Mouse (Mus musculus): ENCODE results near the gene Taar7a. TPM values are rescaled to one million over a fixed set of nuclear protein-coding genes. Genes with fewer than 3 reads are reported as not detected.
A peak's percentile ranks its signal among the peaks of the same experiment; 100 is the strongest.

Taar7a gene
- polyA plus RNA-seq (2012; ENCODE audit: insufficient read depth, insufficient read length, missing spikeins) = not detected in 2 replicates

- Histone ChIP-seq H3K4me1 (ENCODE audit: control insufficient read depth, insufficient read depth, low read length) (no peaks in the 10 kb centered on the region), H3K27ac (ENCODE audit: insufficient read depth, low read depth, low read length) (no peak within 1 kb of the TSS), H3K4me3 (ENCODE audit: insufficient read depth, low read length) (no peak within 1 kb of the TSS)
- TF ChIP-seq CTCF (IDR thresholded peaks at IDR 0.05; ENCODE audit: low read depth, low read length) = no peak
Observed at GRCm38 (mm10) chr10:23993381-23993780, at the start of gene Taar7a. TSS of gene Taar7a (minus strand) at chr10:23993481.

GRCm38 (mm10) chr10:24040120-24040869, 47.0 kb upstream of the Taar7a start:
- peaks cover 4% of the 10 kb centered on the region for H3K4me1 ChIP-seq (ENCODE audit: control insufficient read depth, insufficient read depth, low read length)
- peak overlapping the region; percentile 35; the same call in 1 of the 2 replicates for H3K27ac ChIP-seq (ENCODE audit: insufficient read depth, low read depth, low read length)
- no peak for TF ChIP-seq POLR2A (IDR thresholded peaks at IDR 0.05; ENCODE audit: borderline replicate concordance, low read depth, low read length)
- TF ChIP-seq CTCF (IDR thresholded peaks at IDR 0.05; ENCODE audit: low read depth, low read length) = no peak
- no peak overlapping the region for H3K4me3 ChIP-seq (ENCODE audit: insufficient read depth, low read length)

DNA sequence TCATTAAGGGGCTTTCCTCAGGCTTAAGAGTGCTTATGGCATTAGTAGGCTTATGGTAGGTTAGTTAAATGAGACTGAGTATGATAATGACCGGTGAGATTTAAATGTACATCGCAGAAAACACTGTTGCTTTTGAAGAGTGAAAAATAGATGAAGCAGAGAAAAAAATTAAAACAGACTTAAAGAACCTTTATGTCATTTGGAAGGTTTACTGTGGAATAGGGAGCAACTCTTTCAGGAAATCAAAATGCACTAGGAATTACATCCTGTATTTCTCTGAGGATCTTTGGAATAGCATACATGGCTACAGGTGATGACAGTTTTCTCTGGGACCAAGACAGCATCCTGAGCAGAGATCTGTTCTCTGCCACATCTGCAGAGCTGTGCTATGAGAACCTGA, 44.0 kb upstream of the Taar7a start, which contains the start of gene Taar7e:
Gene Taar7e (plus strand): TSS at position 301 of the 400 bp plus-strand sequence.
- Histone ChIP-seq H3K4me1 (ENCODE audit: control insufficient read depth, insufficient read depth, low read length) (peaks cover 4% of the 10 kb centered on the region), H3K4me3 (ENCODE audit: insufficient read depth, low read length) (no peak within 1 kb of the TSS), H3K27ac (ENCODE audit: insufficient read depth, low read depth, low read length) (no peak within 1 kb of the TSS)
- no peak for TF ChIP-seq POLR2A (IDR thresholded peaks at IDR 0.05; ENCODE audit: borderline replicate concordance, low read depth, low read length)
- TF ChIP-seq CTCF (IDR thresholded peaks at IDR 0.05; ENCODE audit: low read depth, low read length) = no peak

- no peak overlapping the region for H3K4me3 ChIP-seq (ENCODE audit: insufficient read depth, low read length)
- no peak overlapping the region for H3K27ac ChIP-seq (ENCODE audit: insufficient read depth, low read depth, low read length)
- no peaks in the 10 kb centered on the region for H3K4me1 ChIP-seq (ENCODE audit: control insufficient read depth, insufficient read depth, low read length)
- TF ChIP-seq CTCF (IDR thresholded peaks at IDR 0.05; ENCODE audit: low read depth, low read length) = no peak
- TF ChIP-seq POLR2A (IDR thresholded peaks at IDR 0.05; ENCODE audit: borderline replicate concordance, low read depth, low read length) = no peak
Observed at GRCm38 (mm10) chr10:24031347-24031746, 38.1 kb upstream of the Taar7a start.

- no peak within 1 kb of the TSS for H3K4me3 ChIP-seq (ENCODE audit: insufficient read depth, low read length)
- no peak within 1 kb of the TSS for H3K27ac ChIP-seq (ENCODE audit: insufficient read depth, low read depth, low read length)
- TF ChIP-seq POLR2A (IDR thresholded peaks at IDR 0.05; ENCODE audit: borderline replicate concordance, low read depth, low read length) (no peak), CTCF (IDR thresholded peaks at IDR 0.05; ENCODE audit: low read depth, low read length) (no peak)
- no peaks in the 10 kb centered on the region for H3K4me1 ChIP-seq (ENCODE audit: control insufficient read depth, insufficient read depth, low read length)
Observed at GRCm38 (mm10) chr10:24026922-24027321, 33.6 kb upstream of the Taar7a start, which contains the start of gene Taar7d. TSS of gene Taar7d (plus strand) at chr10:24027222.

DNA sequence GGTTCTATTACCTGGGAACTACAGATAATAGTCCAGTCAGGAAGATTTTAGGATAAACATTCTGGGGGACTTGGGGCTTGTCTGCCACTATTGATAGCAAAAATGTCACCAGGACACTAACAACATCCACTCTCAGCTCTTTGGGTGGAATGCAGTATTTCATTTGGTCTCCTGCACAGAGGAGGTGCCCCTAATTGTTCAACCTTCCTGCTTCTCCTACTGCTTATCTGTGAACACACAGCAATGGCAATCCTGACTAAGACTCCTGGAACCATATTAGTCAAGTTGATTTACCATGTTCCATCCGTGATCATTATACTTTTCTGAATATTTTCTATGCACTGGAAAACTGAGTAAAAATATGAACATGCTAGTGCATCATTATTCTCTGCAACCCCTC, 14.9 kb upstream of the Taar7a start:
- Histone ChIP-seq H3K4me3 (ENCODE audit: insufficient read depth, low read length) (no peak overlapping the region), H3K27ac (ENCODE audit: insufficient read depth, low read depth, low read length) (no peak overlapping the region), H3K4me1 (ENCODE audit: control insufficient read depth, insufficient read depth, low read length) (no peaks in the 10 kb centered on the region)
- no peak for TF ChIP-seq POLR2A (IDR thresholded peaks at IDR 0.05; ENCODE audit: borderline replicate concordance, low read depth, low read length)

DNA sequence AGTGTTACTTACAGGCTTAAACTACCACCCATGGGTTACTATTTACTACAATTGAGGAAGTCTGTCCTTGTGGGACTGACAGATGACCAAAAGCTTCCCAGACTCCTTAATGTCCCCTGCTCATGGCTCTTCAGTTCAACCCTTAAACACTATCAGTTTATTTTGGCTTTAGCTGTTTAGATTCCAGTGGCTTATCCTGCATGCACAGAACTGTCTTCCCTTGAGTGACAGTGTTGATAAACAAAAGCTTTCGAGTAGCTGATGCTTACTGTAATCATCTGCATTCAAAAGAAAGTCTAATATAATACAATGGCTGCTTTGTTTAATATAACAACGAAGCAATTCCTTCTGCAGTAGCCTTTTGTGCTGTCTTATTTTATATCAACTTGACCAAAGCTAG, 13.8 kb upstream of the Taar7a start:
- Histone ChIP-seq H3K27ac (ENCODE audit: insufficient read depth, low read depth, low read length) (no peak overlapping the region), H3K4me3 (ENCODE audit: insufficient read depth, low read length) (no peak overlapping the region), H3K4me1 (ENCODE audit: control insufficient read depth, insufficient read depth, low read length) (no peaks in the 10 kb centered on the region)
- TF ChIP-seq CTCF (IDR thresholded peaks at IDR 0.05; ENCODE audit: low read depth, low read length) (no peak), POLR2A (IDR thresholded peaks at IDR 0.05; ENCODE audit: borderline replicate concordance, low read depth, low read length) (no peak)

DNA sequence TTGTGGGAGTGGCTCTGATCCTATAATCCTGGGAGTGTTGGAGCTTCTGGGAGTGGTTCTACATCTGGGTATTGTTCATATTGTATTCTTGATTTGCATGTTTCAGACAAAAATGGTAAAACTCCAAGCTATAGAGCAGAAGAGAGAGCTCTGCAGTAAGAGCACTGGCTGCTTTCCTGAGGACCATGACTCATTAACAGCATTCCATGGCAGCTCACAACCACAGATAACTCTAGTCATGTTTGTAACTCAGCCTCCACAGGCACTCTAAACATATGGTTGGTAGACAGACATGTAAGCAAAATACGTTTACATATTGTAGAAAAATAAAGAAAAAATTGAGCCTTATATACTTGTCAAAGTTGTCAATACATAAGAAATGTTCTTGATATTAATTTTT, 13.2 kb upstream of the Taar7a start:
- H3K27ac ChIP-seq (ENCODE audit: insufficient read depth, low read depth, low read length) = no peak overlapping the region
- TF ChIP-seq POLR2A (IDR thresholded peaks at IDR 0.05; ENCODE audit: borderline replicate concordance, low read depth, low read length) (no peak), CTCF (IDR thresholded peaks at IDR 0.05; ENCODE audit: low read depth, low read length) (no peak)
- H3K4me1 ChIP-seq (ENCODE audit: control insufficient read depth, insufficient read depth, low read length) = no peaks in the 10 kb centered on the region
- no peak overlapping the region for H3K4me3 ChIP-seq (ENCODE audit: insufficient read depth, low read length)

GRCm38 (mm10) chr10:23999639-24000038, 6.4 kb upstream of the Taar7a start, which contains the start of gene Taar7b:
TSS of gene Taar7b (plus strand) at chr10:23999939.
- Histone ChIP-seq H3K4me3 (ENCODE audit: insufficient read depth, low read length) (no peak within 1 kb of the TSS), H3K4me1 (ENCODE audit: control insufficient read depth, insufficient read depth, low read length) (no peaks in the 10 kb centered on the region), H3K27ac (ENCODE audit: insufficient read depth, low read depth, low read length) (no peak within 1 kb of the TSS)
- no peak for TF ChIP-seq POLR2A (IDR thresholded peaks at IDR 0.05; ENCODE audit: borderline replicate concordance, low read depth, low read length)
- no peak for TF ChIP-seq CTCF (IDR thresholded peaks at IDR 0.05; ENCODE audit: low read depth, low read length)

DNA sequence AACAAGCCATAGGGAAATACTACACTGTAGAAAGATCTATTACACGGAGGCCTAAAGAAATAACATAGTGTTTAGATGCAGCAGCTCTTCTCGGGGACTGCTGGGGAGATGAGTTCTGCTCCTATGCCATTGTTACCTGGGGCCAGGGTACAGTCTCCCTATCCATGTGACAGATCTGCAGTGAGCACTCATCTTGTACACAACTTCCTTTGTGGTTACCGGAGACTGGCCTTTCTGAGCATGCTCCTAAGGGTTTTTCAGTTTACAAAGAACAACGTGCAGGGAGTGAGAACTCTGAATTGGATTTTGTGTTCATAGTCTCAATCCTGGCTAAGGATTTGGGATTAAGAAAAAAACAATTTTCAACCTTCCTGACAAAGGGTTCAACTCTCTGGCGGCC, 6.9 kb downstream of the Taar7a start:
- Histone ChIP-seq H3K4me1 (ENCODE audit: control insufficient read depth, insufficient read depth, low read length) (peaks cover 2% of the 10 kb centered on the region; the same call in 1 of the 2 replicates), H3K4me3 (ENCODE audit: insufficient read depth, low read length) (no peak overlapping the region)
- no peak for TF ChIP-seq POLR2A (IDR thresholded peaks at IDR 0.05; ENCODE audit: borderline replicate concordance, low read depth, low read length)

More for the DNA sequence above, 6.9 kb downstream of the Taar7a start:
- no peak overlapping the region for H3K27ac ChIP-seq (ENCODE audit: insufficient read depth, low read depth, low read length)

Measured in bone marrow macrophage, adult 2 months (primary cell).